Mouse (Mus musculus) CD4-positive, CD25-positive, alpha-beta regulatory T cell, adult 4 months (primary cell): ENCODE measurements around the gene Foxp1. TPM values are rescaled to one million over a fixed set of nuclear protein-coding genes. Genes with fewer than 3 reads are reported as not detected.
A peak's percentile ranks its signal among the peaks of the same experiment; 100 is the strongest.

Source experiments
- ATAC-seq: one replicate; pipeline ENCODE4 v1.8.0; 2017
- polyA plus RNA-seq, 2 experiments: library from polyadenylated mRNA; unstranded; fragments of 100-300 nt; shearing (Covaris generic); gene quantifications; one replicate each; pipeline ENCODE4 v1.2.1; 2017

Gene Foxp1
- polyA plus RNA-seq, 2 experiments from 2014 or later = 275 to 341 TPM

DNA sequence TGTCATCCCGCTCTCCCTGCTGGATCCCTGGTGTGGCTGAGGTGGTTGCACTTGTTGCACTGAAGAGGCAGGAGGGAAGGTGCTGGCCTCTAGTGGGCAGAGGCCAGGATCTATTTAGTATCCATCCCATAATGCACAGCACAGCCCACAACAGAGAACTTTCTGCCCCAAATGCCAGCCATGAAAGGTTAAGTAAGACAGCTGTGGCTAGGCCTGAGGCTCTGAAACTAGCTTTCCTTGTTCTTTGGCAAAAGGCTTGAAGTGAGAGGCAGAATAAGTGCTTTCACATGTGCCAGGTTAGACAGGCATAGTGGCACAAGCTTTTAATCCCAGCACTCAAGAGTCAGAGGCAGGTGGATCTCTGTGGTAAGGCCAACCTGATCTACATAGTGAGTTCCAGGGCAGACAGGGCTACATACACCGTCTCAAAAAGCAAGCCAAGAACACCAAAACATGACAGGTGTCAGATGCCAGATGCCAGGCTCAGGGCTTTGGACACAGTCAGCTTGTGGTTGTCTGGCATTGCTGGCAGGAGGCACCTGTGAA lies 137.4 kb downstream of the Foxp1 start:
- ATAC-seq = no peak

DNA sequence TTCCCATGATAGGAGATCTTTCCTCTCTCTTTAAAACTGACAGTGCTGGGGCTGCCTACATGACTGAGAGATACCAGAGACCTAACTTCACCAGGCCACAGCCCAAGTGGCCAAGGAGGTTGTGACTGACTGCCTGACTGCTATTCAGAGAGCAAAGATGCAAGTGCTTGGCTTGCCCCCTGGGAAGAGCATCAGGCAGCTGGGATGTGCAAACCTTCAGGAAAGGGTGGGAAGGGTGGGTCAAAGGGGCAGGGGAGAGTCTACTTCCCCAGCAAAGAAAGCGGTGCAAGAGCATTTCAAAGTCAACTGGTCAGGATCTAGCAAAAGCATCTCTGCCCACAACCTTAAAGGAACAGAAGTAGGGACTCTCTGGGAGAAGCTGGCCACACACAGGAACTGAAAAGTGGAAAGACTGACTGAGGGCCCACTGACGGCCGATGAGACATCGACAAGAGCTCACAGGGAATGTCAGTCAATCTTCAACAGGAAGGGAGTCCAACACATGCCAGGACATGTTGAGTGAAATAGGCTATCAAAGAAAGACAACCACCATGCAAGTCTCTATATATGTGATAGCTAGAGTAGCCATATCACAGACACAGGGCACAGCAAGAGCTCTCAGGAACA lies 138.6 kb downstream of the Foxp1 start:
- ATAC-seq = no peak

DNA sequence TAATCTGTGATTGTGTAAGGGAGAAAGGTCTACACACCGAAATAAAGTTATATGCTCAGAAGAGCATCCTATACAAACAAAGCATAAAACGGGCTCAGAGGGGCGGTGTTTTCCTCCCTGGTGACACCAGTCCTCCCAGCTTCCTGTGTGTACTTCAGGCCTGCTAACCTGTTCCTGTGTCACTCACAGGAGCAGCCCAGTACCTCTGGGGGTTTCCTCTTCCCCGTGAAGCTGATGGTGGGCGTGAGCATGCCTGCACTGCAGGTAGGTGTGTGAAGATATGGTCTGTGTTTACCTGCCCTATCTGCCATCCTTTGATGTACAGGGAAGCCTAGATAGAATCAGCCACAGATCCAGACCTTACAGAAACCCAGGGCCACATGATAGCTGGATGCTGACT lies 142.4 kb downstream of the Foxp1 start:
- ATAC-seq = peak; percentile 74

DNA sequence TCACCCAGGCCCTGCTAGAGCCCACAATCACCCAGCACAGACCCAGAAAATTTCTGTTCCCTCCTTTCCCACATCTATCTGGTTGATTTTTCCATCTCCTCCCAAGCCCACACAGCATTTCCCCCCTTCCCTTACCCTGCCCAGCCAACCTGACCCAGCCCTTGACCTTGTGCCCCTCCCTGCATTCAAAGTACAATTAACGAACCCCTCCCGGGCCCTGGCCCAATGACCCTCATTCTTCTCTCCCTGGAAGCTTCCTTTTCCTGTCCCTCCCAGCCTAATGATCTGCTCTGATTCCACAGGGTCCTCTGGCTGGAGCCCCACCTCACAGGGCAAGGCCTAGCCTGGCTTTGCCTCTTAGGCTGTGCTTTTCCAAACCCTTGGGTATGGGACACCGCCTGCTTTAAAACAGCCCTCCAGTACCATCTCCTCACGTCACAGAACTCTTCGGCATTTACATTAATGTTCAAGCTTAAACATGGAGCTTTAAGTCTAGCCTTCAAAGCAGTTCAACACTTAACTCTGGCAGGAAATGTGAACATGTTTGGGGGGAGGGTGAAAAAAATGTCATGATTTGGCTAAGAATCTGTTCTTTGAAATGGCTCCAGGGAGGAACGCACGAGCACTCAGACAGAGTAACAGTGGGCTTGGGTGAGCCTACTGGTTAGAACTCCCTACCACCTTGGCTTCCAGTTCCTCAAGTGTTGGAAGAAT lies 143.4 kb downstream of the Foxp1 start:
- peak; percentile 6 for ATAC-seq

DNA sequence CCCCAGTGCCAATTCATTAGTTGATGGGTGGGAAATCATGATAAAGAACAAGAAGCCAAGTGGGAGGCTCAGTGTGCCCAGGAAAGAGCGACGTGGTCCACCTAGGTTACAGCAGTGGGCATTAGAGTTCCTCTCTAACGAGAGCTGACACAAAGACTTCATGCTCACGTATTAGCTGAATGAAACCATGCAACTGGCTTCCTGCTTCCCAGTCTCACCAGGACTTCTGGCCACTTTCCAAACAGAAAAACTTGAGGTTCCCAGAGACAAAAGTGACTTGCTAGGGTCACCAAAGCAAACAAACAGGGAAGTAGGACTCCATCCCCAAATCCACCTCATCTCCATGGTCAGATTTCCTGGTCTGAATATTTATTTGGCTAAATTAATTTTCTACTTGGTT lies 144.8 kb downstream of the Foxp1 start:
- ATAC-seq = no peak

DNA sequence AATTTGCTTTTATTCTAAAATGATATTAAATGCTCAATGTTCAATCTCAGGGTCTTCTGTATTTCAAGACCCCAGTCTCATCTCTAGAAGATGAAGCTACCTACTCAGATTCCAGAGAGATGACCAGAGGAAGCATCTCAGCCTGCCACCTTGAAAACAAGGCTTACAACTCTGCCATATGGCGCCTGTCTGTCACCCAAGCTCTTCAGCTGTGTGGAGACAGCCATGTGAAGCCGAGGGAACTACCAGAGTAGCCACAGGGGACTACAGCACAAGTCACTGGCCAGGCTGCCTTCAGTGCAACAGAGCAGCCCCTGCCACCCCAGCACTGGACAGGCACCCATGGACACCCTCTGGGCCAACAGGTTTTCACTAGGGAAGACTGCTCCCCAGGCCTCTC lies 145.4 kb downstream of the Foxp1 start:
- ATAC-seq = no peak

DNA sequence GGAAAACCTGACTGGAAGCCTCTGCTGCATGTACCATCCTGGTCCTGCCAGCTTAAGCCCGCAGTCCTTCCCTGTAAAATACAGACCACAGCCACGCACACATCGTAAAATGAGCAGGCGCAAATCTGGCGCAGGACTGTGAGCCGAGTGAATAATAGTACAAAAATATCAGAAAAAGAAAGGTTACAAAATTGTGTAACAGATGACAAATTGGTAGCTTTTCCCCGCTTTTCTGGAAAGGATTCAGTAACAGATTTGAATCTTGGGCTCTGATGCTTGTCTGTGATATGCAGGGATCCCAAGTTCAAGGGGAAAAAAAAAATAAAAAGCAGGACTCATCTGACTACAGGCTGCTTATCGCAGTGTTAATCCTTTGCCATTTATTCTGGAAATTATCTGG lies 145.8 kb downstream of the Foxp1 start:
- ATAC-seq = no peak

DNA sequence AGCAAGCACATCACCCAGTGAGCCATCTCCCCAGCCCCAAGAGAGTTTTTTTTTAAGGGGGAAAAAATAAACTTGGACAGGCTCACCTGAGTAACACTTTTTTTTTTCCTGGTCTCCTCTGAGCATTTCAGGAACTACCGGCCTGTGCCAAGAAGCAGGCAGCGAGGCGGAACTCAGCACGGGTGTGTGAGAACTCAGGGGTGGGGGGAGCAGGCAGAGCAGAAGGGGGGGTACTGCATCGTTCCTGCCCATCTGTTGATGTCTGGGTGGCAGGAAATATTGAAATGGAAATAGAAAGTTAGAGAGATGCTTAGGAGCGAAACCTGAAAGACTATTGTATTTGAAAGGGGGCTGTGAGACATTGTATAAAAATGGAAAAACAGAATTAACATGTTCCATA lies 146.7 kb downstream of the Foxp1 start:
- peak; percentile 17 for ATAC-seq

DNA sequence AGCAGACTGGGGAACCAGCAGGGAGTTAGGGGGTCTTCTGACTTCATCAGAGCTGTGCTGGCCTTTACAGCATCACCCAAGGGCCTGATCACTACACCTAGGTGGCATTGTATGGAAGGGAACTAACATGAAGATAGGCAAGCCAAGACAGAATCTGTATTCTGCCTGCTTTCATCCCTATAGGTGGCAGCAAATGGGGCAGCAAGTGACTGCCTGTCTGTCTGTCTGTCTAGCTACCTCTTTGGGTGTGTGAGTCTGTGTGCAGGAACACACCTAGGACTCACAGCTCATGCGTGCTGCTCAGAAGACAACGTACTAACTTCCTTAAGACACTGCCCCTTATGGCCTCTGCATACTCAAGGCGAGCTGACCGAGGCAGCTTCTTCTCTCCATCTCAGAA lies 147.1 kb downstream of the Foxp1 start:
- ATAC-seq = peak; percentile 27

DNA sequence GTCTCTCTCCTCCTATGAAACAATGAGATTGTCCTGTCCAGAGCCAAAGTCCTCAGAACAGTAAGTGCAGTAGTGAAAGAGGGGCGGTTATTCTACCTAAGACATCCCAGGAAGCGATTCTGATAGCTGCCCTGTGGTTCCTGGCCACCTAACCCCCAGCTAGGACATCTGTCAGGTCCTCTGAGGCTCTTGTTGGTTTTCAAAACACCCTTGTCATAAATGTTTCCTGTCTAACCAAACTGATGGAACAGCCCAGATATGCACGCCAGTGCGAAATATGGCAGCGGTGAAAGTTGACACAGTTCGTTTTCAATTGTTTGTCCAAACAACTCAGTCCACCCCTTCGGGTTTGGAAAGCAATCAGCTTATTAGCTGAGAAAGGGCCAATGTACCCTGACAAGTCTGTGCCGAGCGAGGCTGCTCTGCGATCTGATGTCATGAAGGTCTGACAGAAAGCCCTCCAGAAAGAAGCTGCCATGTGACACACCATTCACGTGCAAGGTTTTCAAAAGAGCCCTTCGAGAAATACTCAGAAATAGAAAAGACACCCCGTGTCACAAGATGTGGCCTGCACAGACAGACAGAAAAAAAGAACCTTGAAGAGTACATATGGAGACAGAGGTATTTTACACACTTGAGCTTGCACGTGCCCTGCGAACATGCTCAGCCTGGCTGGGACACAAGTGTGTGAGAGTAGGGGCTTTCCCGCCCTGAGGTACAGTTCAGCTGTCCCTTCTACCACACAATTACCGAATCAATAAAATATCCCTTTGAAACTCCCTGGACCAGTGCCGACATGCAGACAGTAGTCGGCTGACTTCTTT lies 147.9 kb downstream of the Foxp1 start:
- peak; percentile 61 for ATAC-seq

DNA sequence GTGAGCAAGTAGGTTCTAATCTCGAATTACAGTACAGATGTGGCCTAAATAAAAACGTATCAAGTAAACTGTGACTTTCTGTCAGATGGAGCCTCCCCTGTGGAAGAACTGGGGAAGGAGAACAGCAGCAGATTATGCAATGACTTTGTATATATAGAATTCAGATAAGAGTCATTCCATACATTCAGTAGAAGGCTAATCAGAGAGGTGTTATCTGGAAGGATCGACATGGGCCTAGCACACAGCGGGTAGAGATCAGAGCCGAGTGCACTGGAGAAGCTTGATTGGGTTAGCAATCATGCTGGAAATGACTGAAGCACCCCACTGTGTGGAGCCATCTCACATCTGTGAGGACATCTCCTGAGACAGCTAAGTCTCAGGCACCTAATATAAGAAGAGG lies 150.1 kb downstream of the Foxp1 start:
- no peak for ATAC-seq

DNA sequence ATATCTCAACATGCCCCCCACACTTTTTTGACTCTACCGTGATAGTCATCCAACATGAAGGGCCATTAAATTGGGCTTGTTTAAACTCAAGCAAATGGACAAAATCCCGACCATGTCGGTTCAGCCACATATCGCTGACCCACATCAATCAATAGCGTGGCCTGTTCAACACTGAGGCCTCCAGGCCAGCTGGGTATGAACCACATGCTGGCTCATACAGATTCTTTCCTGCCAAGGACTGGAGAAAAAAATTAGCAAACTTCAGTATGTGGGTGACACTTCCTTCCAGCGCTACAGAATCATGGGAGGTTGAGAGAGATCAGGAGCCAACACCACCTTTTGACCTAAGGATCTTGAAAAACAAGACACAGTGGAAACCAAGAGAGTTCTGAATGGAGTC lies 150.5 kb downstream of the Foxp1 start:
- ATAC-seq = no peak

DNA sequence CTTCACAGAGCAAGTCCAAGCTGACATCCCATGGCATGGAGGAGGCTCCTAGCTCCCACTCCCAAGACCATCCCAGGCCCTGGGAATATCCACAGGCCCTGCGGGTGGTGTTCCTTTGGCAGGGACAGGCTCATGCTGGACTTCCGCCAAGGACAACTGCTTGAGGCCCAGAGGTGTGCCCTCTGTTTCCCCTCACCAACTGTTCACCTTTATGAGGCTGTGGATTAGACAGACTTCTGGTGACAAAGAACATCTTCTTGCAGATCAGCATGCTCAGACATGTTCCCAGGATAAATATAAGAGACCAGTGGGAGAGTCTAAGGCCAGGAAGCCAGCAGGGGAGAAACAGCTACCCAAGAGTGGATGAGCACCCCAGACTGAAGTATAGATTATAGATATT lies 152.6 kb downstream of the Foxp1 start:
- no peak for ATAC-seq

DNA sequence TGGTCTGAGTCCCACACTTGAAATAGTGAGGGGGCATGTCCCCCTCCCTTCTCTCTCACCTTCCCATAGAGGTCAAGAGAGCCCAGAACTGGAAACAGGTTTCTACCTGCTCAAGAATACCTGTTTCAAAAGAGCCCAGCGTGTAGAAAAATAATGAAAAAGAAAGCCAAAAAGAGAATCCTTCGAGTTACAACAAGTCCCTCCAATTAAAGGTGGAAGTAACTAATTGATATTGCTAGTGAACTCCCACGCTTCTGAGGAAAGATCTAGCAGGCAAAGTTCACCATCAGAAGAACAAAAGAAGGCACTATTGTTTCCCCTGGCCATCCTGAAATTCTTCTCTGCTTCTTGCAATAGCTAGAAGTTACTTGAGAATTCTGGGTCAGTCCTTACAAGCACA lies 153.4 kb downstream of the Foxp1 start:
- ATAC-seq = no peak

DNA sequence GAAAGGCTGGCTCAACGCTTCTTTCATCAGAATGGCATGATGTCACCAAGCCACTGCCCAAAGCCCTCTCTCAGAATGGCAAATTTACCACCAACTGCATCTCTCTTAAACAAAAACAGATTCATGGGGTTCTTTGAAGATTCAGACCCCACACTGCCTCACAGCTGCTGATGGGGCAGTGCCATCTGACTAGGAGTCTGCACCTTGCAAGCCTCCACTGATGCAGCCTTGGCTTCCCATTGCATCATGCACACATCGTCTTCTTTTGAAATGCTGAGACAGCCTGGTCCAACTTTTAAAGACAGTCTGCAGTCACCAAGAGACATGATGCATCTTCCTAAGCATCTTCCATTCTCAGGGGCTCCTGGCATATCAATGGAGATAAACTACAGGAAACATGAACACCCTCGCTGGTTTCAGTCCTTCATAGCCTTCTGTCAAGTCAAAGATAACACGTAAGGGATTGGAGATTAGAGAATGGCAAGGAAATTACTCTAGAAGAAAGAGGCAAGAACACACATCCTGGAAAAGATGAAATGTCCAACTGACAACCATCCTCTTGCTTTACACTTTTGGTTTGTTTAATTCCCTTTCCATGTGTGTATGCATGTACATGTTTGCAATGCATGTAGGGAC lies 154.3 kb downstream of the Foxp1 start:
- ATAC-seq = no peak

DNA sequence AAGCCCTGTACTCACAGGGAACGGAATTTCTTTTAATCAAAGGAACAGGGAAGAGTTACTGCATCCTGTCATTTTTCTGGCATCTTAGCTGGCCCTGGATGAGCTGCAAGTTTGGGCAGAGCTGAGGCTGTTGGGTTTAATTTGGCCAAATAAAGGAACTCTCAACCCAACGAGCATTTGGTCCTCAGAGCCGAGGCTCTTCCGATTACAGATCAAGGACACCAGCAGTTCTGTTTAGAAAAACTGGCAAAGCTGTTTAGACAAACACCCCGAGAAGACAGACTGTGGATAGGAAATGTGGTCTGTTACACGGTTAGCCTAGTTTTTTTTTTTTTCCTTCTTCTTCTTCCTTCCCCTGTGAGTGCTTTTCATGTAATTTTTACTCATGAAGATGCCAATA lies 158.0 kb downstream of the Foxp1 start:
- ATAC-seq = no peak

DNA sequence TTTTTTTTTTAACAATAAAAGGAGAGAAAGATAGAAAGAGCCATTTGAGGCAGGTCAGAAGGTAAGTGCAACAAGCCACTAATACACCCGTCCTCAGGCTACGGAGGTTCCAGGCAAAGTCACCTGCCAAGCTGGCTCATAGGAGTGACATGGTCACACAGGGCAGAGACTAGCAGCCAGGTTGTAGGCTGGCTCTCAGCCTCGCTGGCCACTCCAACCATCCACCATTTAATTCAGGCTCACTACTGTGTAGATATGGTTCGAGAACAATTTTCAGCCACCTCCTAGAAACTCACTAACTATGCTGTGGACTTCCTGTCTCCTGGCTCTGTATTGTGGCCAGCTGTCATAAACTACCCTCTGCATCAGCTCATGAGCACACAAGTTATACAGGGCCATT lies 161.9 kb downstream of the Foxp1 start:
- ATAC-seq = no peak

DNA sequence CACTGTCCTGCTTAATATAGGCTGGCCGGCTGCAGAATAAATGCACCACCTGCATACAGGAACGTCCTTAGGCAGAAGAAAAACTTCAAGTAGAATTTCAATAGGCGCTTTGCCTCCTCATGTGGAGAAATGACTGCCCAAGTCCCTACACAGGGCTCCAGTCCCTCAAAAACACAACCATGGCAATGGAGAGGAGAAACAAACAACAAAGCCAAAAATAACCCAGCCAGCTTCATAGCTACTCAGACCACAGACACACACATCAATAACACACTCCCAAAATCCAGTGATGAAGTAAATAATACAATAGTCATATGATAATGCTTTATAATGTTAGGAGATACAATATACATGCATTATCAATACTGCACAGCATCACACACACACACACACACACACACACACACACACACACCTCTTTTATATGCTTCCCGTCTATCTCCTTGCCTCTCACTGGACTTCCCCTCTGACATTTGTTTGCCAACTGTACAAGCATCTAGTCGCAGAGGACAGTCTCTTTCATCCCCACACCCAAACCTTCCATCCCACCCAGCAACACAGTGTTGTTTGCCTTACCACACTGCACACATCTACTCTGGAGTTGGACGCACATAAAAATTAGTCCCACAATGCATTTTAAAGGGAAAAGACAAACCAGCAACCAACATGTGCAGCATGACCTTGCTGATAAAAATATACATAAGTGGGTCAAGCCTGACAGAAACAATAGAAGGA lies 162.6 kb downstream of the Foxp1 start:
- ATAC-seq = peak; percentile 25

DNA sequence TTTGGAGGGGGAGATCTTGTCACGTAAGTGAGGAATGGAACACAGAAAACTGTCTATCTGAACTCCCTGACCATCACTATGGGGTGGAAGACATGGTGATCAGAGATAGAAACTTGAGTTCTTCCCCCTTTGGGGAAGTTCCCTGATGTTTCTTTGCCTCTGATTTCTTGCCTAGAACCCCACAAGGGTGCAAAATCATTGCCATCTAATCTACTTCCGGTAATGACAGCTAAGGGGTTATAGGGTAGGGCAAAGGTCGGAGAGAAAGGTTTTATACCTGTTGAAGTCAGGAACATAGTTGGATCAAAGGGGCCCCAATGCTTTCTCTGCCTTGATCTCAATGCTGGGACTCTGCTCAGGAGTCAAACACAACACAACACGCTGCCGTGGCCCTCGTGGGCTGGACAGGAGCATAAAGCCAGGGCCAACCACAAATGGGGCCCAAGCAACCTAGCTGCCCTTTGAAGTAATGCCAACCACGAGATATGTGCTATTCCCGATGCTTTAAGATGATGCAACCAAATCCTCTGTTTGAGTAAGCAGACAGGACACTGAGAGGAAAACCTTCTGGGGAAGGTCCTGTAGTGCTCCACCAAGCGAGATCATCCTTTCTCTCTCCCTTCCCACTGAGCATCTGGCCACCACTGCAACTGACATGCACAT lies 163.4 kb downstream of the Foxp1 start:
- peak; percentile 60 for ATAC-seq

DNA sequence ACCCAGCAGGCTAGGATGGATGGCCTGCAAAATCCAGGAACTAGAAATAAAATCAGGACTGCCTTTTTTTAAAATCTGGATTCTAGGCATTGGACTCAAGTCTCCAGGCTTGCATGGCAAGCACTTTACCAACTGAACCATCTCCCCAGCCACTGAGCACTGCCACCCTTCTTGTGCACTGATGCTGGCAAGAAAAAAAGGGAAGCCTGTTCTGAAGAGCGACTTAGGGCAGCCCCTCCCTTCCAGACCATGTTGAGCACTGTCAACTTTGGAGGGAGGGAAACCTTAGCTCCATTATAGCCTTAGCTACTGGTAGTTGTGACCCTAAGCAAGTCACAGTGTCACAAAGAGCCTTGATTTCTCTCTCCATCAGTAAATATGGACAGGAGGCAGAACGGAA lies 164.6 kb downstream of the Foxp1 start:
- ATAC-seq = no peak

DNA sequence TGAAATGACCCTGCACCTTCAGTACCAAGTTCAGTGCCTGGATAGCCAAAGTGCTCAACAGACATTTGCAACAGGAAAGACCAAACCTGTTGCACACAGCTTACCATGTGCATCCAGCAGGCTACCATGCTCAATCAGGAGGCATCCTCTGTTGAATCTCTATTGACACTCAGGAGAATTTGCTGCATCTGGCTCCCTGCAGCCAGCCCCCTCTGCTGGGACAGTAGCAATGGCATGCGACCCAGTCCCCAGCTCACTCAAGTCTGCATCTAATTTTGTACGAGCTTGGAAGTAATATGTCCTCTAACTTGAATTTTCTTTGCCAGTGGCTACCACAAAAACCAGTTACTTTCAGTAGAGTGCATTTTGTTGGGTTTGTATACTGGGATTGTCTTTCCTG lies 168.2 kb downstream of the Foxp1 start:
- no peak for ATAC-seq

DNA sequence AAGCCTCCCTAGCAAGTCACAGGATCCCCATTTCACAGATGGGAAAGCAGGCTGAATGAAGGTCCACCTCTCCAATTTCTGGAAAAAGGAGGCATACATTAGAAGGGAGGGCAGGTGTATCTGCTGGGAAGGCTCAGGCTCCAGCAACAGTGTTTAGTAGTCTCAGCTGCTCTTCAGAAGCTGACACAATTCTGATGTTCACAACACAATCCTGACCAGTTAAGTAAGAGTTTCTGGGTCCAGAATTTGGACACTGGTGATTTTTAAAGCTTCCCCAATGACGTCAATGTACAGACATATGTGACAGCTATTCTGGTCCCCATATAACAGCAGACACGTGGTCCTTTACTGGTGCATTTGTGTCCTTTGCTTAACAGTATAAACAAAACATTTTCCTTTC lies 169.1 kb downstream of the Foxp1 start:
- ATAC-seq = no peak
